Mouse (Mus musculus) kidney, adult 2 months (tissue): ENCODE data around the gene Uspl1. TPM values are rescaled to one million over a fixed set of nuclear protein-coding genes. Genes with fewer than 3 reads are reported as not detected.
A peak's percentile ranks its signal among the peaks of the same experiment; 100 is the strongest.
"Not testable (repeated sequence)": the region's sequence is repeated elsewhere in the genome, so short reads cannot be mapped to it uniquely, and the experiment has no call there.

Source experiments
- DNase-seq: peaks from one replicate; pipeline ENCODE4 v3.0.0; 2021
- H3K27ac ChIP-seq: fragments of 200-500 bp; 2 replicates; pipeline ENCODE4 v1.5.1; 2012; ENCODE audit warnings: low read depth, low read length, control low read depth, inconsistent platforms; ENCODE audit not compliant: insufficient read depth
- H3K27me3 ChIP-seq: fragments of 200-500 bp; replicated peaks from 2 replicates; pipeline ENCODE4 v1.6.1; 2012; ENCODE audit warnings: mild to moderate bottlenecking, moderate library complexity, low read length, inconsistent platforms; ENCODE audit not compliant: control insufficient read depth, insufficient read depth
- H3K36me3 ChIP-seq: fragments of 200-500 bp; 2 replicates; pipeline ENCODE4 v1.6.1; 2012; ENCODE audit warnings: mild to moderate bottlenecking, moderate library complexity, low read length, inconsistent platforms; ENCODE audit not compliant: control insufficient read depth, insufficient read depth
- H3K4me1 ChIP-seq: fragments of 200-500 bp; 2 replicates; pipeline ENCODE4 v1.6.1; 2011; ENCODE audit warnings: low read length; ENCODE audit not compliant: control insufficient read depth, insufficient read depth
- H3K4me3 ChIP-seq: fragments of 200-500 bp; 2 replicates; pipeline ENCODE4 v1.5.1; 2011; ENCODE audit warnings: mild to moderate bottlenecking, low read depth, low read length, control low read depth; ENCODE audit not compliant: insufficient read depth
- CTCF ChIP-seq: fragments of 200-500 bp; conservative IDR thresholded peaks from 2 replicates; pipeline ENCODE4 v1.5.1; 2011; ENCODE audit warnings: low read depth, mild to moderate bottlenecking, control low read depth, low read length, moderate library complexity, mixed read lengths; ENCODE audit not compliant: insufficient read depth, insufficient read length
- POLR2A ChIP-seq: fragments of 200-500 bp; IDR thresholded peaks from one replicate; pipeline ENCODE4 v1.6.1; 2011; ENCODE audit warnings: low read depth, low read length, control low read depth
- WGBS: fragments of 180-500 bp; shearing (Covaris S2); methylation state at CpG from one replicate; pipeline ENCODE4 v1.1.7; 2018; 5-methylcytosine and 5-hydroxymethylcytosine counted together
- polyA plus RNA-seq: library from polyadenylated mRNA; depleted of rRNA; stranded (reverse); fragments of >200 nt; gene quantifications from 2 replicates; pipeline ENCODE4 v1.2.3, GENCODE M21; 2012; rRNA removed

The Uspl1 gene
- polyA plus RNA-seq, result 9.4 and 9.9 TPM in 2 replicates

DNA sequence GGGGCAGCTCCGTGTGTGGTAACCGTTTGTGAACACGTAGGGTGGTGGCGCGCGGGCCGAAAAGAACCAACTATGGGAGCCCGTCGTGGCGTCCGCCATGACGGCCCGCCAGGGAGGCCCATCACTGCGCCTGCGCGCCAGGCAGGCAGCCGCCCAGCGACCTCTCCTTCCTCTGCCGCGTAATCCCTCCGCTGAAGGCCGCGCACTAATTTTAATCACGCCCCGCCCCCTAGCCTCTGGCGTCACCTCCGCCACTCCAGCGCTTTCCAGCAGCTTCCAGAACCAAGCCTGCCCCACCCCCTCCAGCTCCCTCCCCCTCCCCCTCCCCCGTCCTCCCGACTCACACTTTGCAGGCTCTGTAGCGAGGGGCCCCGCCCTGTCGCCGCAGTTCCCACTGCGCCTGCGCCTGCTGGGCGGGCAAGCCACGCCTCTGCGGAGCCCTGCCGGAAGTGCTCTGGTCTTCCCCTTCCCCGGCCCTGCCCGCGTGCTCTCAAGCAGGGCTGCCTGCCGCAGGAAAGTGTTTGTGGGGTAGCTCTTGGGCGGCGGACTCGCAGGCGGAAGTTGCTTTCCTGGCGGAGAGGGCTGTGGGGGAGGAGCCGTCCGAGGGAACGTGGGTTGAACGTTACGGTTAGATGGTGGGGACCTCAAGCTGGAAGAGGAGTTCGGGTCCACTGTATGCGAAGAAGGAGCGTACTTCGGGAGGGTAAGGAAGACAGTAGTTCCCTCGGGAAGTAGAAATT, at the start of gene Uspl1, which contains the start of gene Hmgb1:
Uspl1 (plus strand) TSS at position 247 of the 740 bp plus-strand sequence.
Hmgb1 (minus strand) TSS at position 386 of the 740 bp plus-strand sequence.
- peak; percentile 99 for DNase-seq
- under 1% methylated on average over 57 of the region's 59 CpGs for WGBS
- no peak for TF ChIP-seq CTCF
- TF ChIP-seq POLR2A, result peak; percentile 98

DNA sequence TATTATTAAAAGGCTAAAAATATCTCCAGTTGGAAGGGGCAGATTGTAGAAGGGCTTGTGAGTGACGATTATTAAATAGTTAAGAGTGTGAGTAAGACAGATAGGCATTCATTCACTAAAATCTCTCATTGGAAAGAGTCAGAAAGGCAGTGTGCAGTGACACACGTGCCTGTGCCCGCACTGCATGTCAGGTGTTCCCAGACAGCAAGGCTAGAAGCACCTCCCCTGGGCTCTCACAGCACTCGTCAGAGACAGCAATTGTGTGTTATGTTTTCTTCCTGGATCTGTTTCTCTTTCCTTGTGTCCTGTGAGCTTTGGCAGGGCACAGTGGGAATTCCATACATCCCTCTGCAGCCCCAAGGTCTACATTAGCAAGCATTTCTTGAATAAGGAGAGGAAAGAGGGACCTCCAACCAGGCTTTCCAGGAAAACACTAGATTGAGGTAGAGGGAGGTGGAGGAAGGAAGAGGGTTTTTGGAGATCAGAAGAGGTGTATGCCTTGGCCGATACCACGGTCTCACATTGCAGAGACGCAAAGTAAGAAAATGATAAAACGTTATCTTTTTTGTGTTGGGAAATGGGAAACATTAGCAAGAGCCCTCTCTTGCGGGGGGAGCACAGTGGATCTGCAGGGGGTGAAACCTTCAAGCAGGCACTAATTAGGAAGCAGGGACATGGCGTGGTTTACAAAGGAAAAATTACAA, 49.2 kb upstream of the Uspl1 start:
- 79% methylated on average over 10 of the region's 10 CpGs for WGBS
- no peak overlapping the region for H3K4me3 ChIP-seq
- no peaks in the 10 kb centered on the region for H3K36me3 ChIP-seq
- DNase-seq, result no peak
- H3K4me1 ChIP-seq, result no peaks in the 10 kb centered on the region
- no peaks in the 10 kb centered on the region for H3K27me3 ChIP-seq
- TF ChIP-seq CTCF, result no peak
- no peak for TF ChIP-seq POLR2A
- H3K27ac ChIP-seq, result no peak overlapping the region

More for the DNA sequence above, at the start of gene Uspl1, which contains the start of gene Hmgb1:
- H3K27me3 ChIP-seq, result no peaks in the 10 kb centered on the region
- peak within 1 kb of the TSS; percentile 100 for H3K27ac ChIP-seq
- no peaks in the 10 kb centered on the region for H3K4me1 ChIP-seq
- H3K4me3 ChIP-seq, result peak within 1 kb of the TSS; percentile 96
- H3K36me3 ChIP-seq, result no peaks in the 10 kb centered on the region; the same call in 1 of the 2 replicates

DNA sequence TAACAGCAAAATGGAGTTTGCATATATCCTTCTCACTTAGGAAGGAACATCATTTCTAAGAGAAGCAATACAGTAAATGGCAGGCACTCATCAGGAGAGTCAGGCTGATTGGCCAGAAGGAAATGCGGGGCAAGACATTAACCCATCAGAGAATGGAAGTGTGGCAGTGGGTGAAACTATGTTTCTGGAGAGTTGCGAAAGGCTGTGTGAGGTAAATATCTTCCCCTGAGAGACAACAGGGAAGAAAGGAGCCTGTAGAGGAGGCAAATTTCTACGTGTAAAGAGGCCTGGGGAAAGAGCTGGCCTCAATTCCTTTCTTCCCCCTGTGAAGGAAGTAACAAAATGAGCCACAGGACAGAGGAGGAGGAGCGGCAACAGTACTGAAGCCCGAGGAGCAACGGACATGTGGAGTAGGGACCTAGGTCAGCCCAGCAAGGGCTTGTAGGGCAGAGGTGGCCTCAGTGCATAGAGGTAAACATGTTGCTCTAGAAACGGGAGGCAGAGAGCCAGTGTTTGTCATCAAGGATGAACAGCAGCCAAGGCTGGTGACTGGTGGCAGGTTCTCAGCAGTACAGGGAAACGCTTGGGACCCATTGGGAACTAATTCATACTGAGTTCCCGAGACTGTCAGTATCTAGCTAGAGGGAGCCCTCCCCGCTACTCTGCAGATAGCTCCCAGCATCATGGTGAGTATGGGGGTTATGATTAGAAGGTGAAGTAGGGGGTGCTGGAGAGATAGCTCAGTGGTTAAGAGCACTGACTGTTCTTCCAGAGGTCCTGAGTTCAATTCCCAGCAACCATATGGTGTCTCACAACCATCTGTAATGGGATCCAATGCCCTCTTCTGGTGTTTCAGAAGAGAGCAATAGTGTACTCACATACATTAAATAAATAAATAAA, 48.4 kb upstream of the Uspl1 start:
- 94% methylated on average over 10 of the region's 10 CpGs for WGBS
- no peak for DNase-seq
- Histone ChIP-seq H3K36me3 (no peaks in the 10 kb centered on the region), H3K27me3 (no peaks in the 10 kb centered on the region), H3K4me1 (no peaks in the 10 kb centered on the region), H3K27ac (no peak overlapping the region), H3K4me3 (no peak overlapping the region)
- no peak; the same call in 1 of the 2 replicates for TF ChIP-seq CTCF
- TF ChIP-seq POLR2A, result no peak

DNA sequence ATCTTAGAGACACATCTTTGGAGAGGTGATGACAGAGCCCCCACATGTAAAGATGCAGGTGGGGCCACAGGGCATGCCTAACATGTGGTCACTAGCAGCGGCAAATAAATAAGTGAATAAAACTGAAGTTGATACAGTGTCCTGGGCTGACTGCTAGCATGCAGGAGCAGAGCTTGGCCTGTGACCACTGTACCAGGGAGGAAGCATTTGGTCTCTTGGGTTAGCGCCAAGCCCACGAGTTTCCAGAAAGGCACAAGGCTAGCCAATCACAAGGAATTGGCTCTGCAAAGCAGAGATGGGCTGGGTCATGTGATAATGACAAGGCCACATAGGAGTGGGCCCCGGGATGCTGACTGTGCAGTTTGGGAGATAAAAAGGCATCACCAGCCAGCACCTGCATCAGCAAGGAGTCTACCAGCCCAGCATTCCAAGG, 47.2 kb upstream of the Uspl1 start:
- no peaks in the 10 kb centered on the region for H3K27me3 ChIP-seq
- no peak overlapping the region for H3K27ac ChIP-seq
- no peak overlapping the region for H3K4me3 ChIP-seq
- H3K36me3 ChIP-seq, result no peaks in the 10 kb centered on the region
- H3K4me1 ChIP-seq, result no peaks in the 10 kb centered on the region
- peak; percentile 72 for DNase-seq
- 41% methylated on average over 4 of the region's 4 CpGs for WGBS
- TF ChIP-seq POLR2A (no peak), CTCF (no peak)

DNA sequence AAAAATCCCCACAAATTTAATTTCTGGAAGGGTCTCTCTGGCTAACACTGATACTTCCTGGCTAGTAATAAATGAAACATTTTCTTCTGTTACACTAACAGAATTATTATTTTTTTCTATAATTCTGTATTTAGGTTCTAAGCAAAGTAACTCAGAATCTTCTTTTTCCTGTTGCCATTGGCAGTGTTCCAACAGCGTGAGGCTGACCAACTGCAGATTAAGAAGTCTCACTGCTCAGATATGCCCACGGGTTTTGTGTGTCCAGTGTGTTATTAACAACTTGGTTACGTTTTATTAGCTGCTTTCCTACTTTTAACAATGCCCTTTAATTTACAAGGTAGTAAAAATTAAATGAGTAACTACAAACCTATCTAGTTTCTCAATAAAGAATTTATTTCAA, 46.7 kb upstream of the Uspl1 start:
- Histone ChIP-seq H3K4me1 (no peaks in the 10 kb centered on the region), H3K27me3 (no peaks in the 10 kb centered on the region), H3K4me3 (no peak overlapping the region), H3K27ac (no peak overlapping the region), H3K36me3 (no peaks in the 10 kb centered on the region)
- no peak for DNase-seq
- WGBS, result 17% methylated on average over 3 of the region's 3 CpGs
- TF ChIP-seq POLR2A, result no peak
- no peak for TF ChIP-seq CTCF

DNA sequence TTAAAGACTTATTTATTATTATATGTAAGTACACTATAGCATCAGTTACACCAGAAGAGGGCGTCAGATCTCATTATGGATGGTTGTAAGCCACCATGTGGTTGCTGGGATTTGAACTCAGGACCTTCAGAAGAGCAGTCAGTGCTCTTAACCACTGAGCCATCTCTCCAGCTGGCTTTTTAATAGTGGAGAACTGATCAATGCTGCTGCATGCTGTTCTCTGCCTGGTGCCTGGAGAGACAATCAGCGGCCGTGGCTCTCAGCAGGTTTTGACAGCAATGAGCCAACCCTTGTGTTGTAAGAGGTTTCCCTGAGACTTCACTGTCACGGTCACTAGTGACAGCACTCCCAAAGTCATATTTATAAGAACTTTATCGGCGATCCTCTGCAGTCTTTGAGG, 46.1 kb upstream of the Uspl1 start:
- not testable (repeated sequence) for H3K27ac ChIP-seq, H3K4me1 ChIP-seq, H3K36me3 ChIP-seq, H3K4me3 ChIP-seq, H3K27me3 ChIP-seq, DNase-seq
- whole genome bisulfite sequencing, result 96% methylated on average over 6 of the region's 6 CpGs
